Mouse (Mus musculus) myocyte (in vitro differentiated cells): Measurements from ENCODE around the gene Jmjd4. TPM values are rescaled to one million over a fixed set of nuclear protein-coding genes. Genes with fewer than 3 reads are reported as not detected.

Experiments used
- H3K27me3 ChIP-seq: one replicate; pipeline ENCODE4 v1.6.1; 2011; ENCODE audit not compliant: control insufficient read depth, insufficient read depth, insufficient read length
- H3K36me3 ChIP-seq: one replicate; pipeline ENCODE4 v1.6.1; 2011; ENCODE audit not compliant: control insufficient read depth, insufficient read depth
- H3K4me2 ChIP-seq: one replicate; pipeline ENCODE4 v1.6.1; 2011; ENCODE audit warnings: low read depth, control low read depth
- H3K4me3 ChIP-seq: one replicate; pipeline ENCODE4 v1.5.1; 2011; ENCODE audit warnings: mild to moderate bottlenecking, control low read depth, moderate library complexity
- H3K79me2 ChIP-seq: one replicate; pipeline ENCODE4 v1.6.1; 2011; ENCODE audit not compliant: control insufficient read depth, insufficient read depth
- H3ac ChIP-seq: one replicate; pipeline ENCODE4 v1.6.1; 2011; ENCODE audit not compliant: control insufficient read depth, insufficient read length
- CEBPB ChIP-seq: IDR thresholded peaks from 2 replicates; pipeline ENCODE4 v1.6.1; 2011; ENCODE audit warnings: mild to moderate bottlenecking, moderate library complexity; ENCODE audit not compliant: poor library complexity, insufficient read depth, severe bottlenecking
- E2F4 ChIP-seq: IDR thresholded peaks from one replicate; pipeline ENCODE4 v1.6.1; 2011; ENCODE audit warnings: mild to moderate bottlenecking, control low read depth, moderate library complexity; ENCODE audit not compliant: insufficient read depth
- MAX ChIP-seq: IDR thresholded peaks from one replicate; pipeline ENCODE4 v1.6.1; 2011; ENCODE audit warnings: low read depth, mild to moderate bottlenecking, control low read depth
- MYOD1 ChIP-seq, 3 experiments: IDR thresholded peaks; one replicate each; pipeline ENCODE4 v1.6.1; 2011; ENCODE audit warnings: control low read depth in 2 of 3, low read depth in 2 of 3, mild to moderate bottlenecking in 2 of 3, moderate library complexity in 1 of 3; ENCODE audit not compliant: insufficient read length in 2 of 3, control insufficient read depth in 1 of 3
- MYOG ChIP-seq, 3 experiments: IDR thresholded peaks; one replicate each; pipeline ENCODE4 v1.6.1; 2011; ENCODE audit warnings: control low read depth in 2 of 3, low read depth in 2 of 3, mild to moderate bottlenecking in 2 of 3; ENCODE audit not compliant: insufficient read length in 2 of 3, control insufficient read depth in 1 of 3, insufficient read depth in 1 of 3
- POLR2A ChIP-seq: IDR thresholded peaks from one replicate; pipeline ENCODE4 v1.6.1; 2011; ENCODE audit warnings: low read depth, mild to moderate bottlenecking, control low read depth, moderate library complexity; ENCODE audit not compliant: insufficient read length
- POLR2AphosphoS2 ChIP-seq: IDR thresholded peaks from one replicate; pipeline ENCODE4 v1.6.1; 2011; ENCODE audit warnings: low read depth, control low read depth; ENCODE audit not compliant: insufficient read length
- REST ChIP-seq: IDR thresholded peaks from one replicate; pipeline ENCODE4 v1.6.1; 2011; ENCODE audit warnings: mild to moderate bottlenecking, control low read depth, moderate library complexity; ENCODE audit not compliant: insufficient read depth, insufficient read length
- SRF ChIP-seq: IDR thresholded peaks from one replicate; pipeline ENCODE4 v1.6.1; 2011; ENCODE audit warnings: low read depth; ENCODE audit not compliant: control insufficient read depth, insufficient read length
- TCF12 ChIP-seq: IDR thresholded peaks from one replicate; pipeline ENCODE4 v1.6.1; 2011; ENCODE audit warnings: mild to moderate bottlenecking, control low read depth; ENCODE audit not compliant: poor library complexity, insufficient read depth, severe bottlenecking
- TCF3 ChIP-seq: IDR thresholded peaks from one replicate; pipeline ENCODE4 v1.6.1; 2011; ENCODE audit warnings: low read depth, control low read depth; ENCODE audit not compliant: insufficient read length
- USF1 ChIP-seq: IDR thresholded peaks from one replicate; pipeline ENCODE4 v1.6.1; 2011; ENCODE audit warnings: low read depth, mild to moderate bottlenecking, control low read depth, moderate library complexity
- polyA plus RNA-seq: library from polyadenylated mRNA; unstranded; fragments of >200 nt; fragmentation: generic; extraction: Trizol; gene quantifications from one replicate; pipeline ENCODE4 v1.2.1, GENCODE M21; 2012; ENCODE audit warnings: missing spikeins

The Jmjd4 gene
- polyA plus RNA-seq = 4.5 TPM

DNA sequence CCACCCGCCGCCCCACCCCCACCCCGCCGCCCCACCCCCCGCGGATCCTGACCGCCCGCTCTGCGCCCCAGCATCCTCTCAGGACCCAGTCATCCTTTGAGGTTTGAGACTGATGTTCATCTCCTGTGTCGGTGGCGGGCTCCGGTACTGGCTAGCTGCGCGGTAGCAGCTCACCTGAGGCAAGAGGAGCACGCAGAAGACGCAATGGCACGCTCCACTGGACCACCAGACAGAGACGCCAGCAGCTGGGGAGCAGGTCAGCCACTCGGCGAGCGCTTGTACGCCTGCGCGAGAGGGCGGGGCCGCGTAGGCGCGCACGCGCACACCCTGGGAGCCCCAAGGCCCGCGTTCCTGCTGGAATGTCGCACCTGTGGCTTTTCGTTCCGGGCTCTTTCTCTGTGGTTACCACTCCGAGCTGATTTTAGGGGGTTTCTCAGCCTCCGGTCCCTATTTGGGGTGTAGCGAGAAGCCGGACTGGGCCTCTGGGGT is at the start of gene Jmjd4:
Gene Jmjd4 (plus strand): TSS at position 305 of the 489 bp plus-strand sequence.
- Histone ChIP-seq H3K36me3 (peaks cover 10% of the 10 kb centered on the region), H3ac (peak within 1 kb of the TSS; percentile 39), H3K4me2 (peak within 1 kb of the TSS; percentile 81), H3K4me3 (peak within 1 kb of the TSS; percentile 84), H3K27me3 (no peaks in the 10 kb centered on the region), H3K79me2 (peaks cover 13% of the 10 kb centered on the region)
- TF ChIP-seq POLR2AphosphoS2 (peak; percentile 92), TCF12 (no peak), MYOD1 (IDR thresholded peaks at IDR 0.05; ENCODE audit: control insufficient read depth in 1 of 3, insufficient read length in 2 of 3, low read depth in 2 of 3) (peak in 2 of 3 experiments; percentile 23 to 54), POLR2A (peak; percentile 89), CEBPB (no peak), MAX (no peak), E2F4 (no peak), MYOG (IDR thresholded peaks at IDR 0.05; ENCODE audit: control insufficient read depth in 1 of 3, insufficient read depth in 1 of 3, insufficient read length in 2 of 3, low read depth in 2 of 3) (peak in 2 of 3 experiments; percentile 51 to 78), REST (no peak), TCF3 (no peak)

GRCm38 (mm10) chr11:59400876-59401275 is 49.0 kb upstream of the Jmjd4 start:
- TF ChIP-seq MYOG (IDR thresholded peaks at IDR 0.05; ENCODE audit: control insufficient read depth in 1 of 3, insufficient read depth in 1 of 3, insufficient read length in 2 of 3, low read depth in 2 of 3) (no peak), REST (no peak), MYOD1 (IDR thresholded peaks at IDR 0.05; ENCODE audit: control insufficient read depth in 1 of 3, insufficient read length in 2 of 3, low read depth in 2 of 3) (no peak), USF1 (no peak), TCF12 (no peak), CEBPB (no peak), SRF (no peak), MAX (no peak)

DNA sequence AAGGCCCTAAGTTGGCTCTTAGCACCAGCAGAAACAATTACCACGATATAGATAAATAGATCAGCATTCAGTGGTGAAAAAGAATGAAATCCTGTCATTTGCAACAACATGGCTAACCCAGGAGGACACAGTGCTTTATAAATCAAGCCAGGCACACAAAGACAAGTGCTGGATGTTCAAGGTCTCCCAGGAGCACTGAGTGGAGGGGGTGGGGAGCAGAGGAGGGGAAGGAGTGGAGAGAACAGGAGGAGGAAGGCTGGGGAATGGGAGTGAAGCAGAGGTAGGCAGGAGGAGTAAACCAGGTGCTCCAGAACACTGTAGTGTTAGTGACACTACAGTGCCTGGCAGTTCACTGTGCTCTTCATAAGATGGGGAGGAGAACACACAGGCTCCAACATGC is 44.1 kb upstream of the Jmjd4 start:
- no peak overlapping the region for H3K4me3 ChIP-seq
- no peaks in the 10 kb centered on the region for H3K79me2 ChIP-seq
- H3ac ChIP-seq = no peak overlapping the region
- H3K27me3 ChIP-seq = no peaks in the 10 kb centered on the region
- no peak for TF ChIP-seq E2F4
- TF ChIP-seq MYOG (IDR thresholded peaks at IDR 0.05; ENCODE audit: control insufficient read depth in 1 of 3, insufficient read depth in 1 of 3, insufficient read length in 2 of 3, low read depth in 2 of 3) = no peak
- no peak for TF ChIP-seq POLR2A
- no peak for TF ChIP-seq MAX
- TF ChIP-seq MYOD1 (IDR thresholded peaks at IDR 0.05; ENCODE audit: control insufficient read depth in 1 of 3, insufficient read length in 2 of 3, low read depth in 2 of 3) = no peak
- TF ChIP-seq SRF = no peak
- TF ChIP-seq TCF3 = no peak
- TF ChIP-seq USF1 = no peak
- no peak for TF ChIP-seq TCF12
- TF ChIP-seq CEBPB = no peak
- TF ChIP-seq POLR2AphosphoS2 = no peak
- no peak for TF ChIP-seq REST
- peaks cover 10% of the 10 kb centered on the region for H3K36me3 ChIP-seq
- no peak overlapping the region for H3K4me2 ChIP-seq

More at GRCm38 (mm10) chr11:59400876-59401275, 49.0 kb upstream of the Jmjd4 start:
- H3K27me3 ChIP-seq = no peaks in the 10 kb centered on the region
- H3K4me2 ChIP-seq = no peak overlapping the region
- no peak overlapping the region for H3ac ChIP-seq
- no peak overlapping the region for H3K4me3 ChIP-seq
- no peaks in the 10 kb centered on the region for H3K79me2 ChIP-seq
- no peaks in the 10 kb centered on the region for H3K36me3 ChIP-seq

GRCm38 (mm10) chr11:59410851-59411250 is 39.0 kb upstream of the Jmjd4 start:
- Histone ChIP-seq H3K4me3 (no peak overlapping the region), H3ac (no peak overlapping the region), H3K27me3 (no peaks in the 10 kb centered on the region), H3K36me3 (peaks cover 10% of the 10 kb centered on the region), H3K79me2 (no peaks in the 10 kb centered on the region), H3K4me2 (peak overlapping the region; percentile 36)
- TF ChIP-seq TCF12 (no peak), USF1 (no peak), POLR2A (no peak), SRF (no peak), MYOG (IDR thresholded peaks at IDR 0.05; ENCODE audit: control insufficient read depth in 1 of 3, insufficient read depth in 1 of 3, insufficient read length in 2 of 3, low read depth in 2 of 3) (no peak), CEBPB (no peak), TCF3 (no peak), MAX (no peak), MYOD1 (IDR thresholded peaks at IDR 0.05; ENCODE audit: control insufficient read depth in 1 of 3, insufficient read length in 2 of 3, low read depth in 2 of 3) (no peak), E2F4 (no peak), REST (no peak), POLR2AphosphoS2 (no peak)
